Mouse (Mus musculus) ZHBTc4 (cell line): ENCODE results near the gene Ttc28.

Experiments
- DNase-seq: peaks from one replicate; pipeline ENCODE4 v3.0.0-alpha.2; 2011; ENCODE audit warnings: low read depth, low spot score

The Ttc28 gene

DNA sequence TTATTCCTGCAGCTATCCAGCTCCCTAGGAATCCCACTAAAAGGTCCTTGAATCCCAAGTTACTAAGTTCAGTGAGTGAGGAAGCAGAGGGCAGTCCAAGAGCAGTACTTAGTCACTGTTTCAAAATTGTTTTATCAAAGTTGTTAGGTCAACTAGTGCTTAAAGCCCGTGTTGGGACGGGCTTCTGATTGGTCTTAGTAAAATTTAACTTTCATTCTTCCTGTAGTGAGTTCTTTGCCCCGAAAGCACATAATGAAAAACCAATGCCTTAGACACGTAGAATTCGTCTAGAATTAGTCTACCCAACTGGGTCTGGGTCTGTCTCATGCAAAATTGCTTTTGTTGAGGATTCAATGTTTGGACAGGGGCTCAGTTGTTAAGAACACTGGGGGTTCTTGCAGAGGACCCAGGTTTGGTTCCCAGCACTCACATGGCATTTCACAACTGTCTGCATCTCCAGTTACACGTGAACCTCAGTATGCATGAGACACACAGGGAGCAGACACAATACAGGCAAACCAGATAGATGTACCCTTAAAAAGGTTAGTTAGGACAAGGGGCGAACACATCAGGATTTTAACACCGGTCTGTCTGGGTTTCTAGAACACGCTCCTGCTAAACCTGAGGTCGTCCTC, 450.3 kb downstream of the Ttc28 start:
- no peak for DNase-seq

DNA sequence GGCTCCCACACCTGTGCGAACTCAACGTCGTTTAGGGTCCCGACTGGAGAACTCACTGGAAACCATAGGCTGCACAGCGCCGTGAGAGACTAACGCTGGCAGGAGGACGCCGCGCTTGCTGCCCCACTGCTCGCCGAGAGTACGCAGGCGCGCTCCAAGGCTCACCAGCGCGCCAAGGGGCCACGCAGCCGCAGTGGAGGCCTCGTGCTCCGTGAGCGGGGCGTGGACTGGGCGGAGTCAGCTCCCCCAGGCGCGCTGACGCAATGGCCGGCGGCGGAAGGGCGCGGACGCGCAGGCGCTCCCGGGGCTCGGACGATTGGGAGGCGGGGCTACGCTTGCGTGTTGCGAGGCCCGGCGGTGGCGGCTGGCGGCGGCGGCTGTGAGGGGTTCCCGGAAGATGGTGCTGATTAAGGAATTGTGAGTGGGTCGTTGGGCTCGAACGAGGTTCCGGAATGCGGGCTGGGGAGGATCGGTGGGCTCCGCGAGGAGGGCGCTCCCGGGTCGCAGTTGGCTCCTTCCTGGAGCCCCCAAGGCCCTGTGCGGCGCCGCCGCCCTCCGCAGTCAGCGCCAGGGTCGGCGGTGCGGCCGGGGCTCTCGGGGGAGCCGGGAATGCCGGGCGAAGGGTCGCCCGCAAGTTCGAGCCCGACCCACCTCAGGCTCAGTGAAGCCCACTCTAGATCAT, 451.0 kb downstream of the Ttc28 start, which contains the start of gene Pitpnb:
Pitpnb (plus strand) TSS at position 347 of the 682 bp plus-strand sequence.
- peak; percentile 99 for DNase-seq

DNA sequence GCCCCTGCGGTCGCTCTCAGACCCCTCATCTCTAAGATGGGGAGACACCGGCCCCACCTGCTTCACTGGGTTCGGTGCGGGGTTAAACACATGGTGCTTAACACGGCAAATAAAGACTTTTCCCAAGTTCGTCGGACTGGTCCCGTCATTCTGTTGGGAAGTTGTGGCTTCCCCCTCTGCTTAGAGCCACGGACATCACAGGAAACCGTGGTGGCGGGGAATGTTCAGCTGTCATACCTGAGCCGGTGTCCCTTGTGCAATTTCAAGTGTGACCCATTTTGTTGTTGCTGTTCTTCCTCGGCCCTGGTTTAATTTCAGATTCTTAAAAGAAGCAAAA, 451.5 kb downstream of the Ttc28 start:
- no peak for DNase-seq

DNA sequence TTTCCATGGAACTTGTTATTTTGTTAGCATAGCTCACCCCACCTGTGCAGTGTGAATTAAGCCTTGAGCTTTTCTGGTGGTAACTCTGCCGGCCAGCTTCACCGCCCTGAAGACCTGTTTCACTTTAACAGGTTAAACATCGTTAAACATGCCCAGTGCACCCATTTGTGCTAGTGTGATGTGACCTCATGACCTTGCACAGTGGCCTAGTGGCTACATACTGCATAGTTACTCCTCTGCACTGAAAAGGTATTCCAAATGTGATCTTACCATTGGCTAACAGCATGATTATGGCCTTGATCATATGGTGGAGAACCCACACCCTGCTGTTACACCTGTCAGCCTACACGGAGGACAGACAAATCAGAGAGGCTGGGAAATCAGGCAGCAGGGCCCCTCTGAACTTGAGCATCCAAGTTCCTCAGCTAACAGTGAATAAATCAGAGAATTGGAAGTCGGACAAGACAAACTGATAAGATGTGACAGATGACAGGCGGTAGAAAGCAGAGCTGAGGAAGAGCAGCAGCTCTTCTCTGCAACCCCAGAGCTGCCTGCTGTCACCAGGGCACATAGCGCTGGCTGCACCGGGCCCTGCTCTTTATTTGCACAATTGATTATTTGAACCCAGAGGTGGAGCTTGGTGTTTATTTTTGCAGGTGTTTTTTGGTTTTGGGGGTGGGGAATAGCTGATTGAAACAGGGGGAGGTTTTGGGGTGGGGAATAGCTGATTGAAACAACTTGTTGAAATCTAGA, 456.5 kb downstream of the Ttc28 start:
- DNase-seq, result no peak
